Mouse (Mus musculus): Measurements from ENCODE around the gene March7. TPM values are rescaled to one million over a fixed set of nuclear protein-coding genes. Genes with fewer than 3 reads are reported as not detected.

March7 gene
- total RNA-seq (2021), result 10 to 100 TPM; 85.0 to 86.8 TPM

- intact Hi-C loops (cut with DNase I), result no loop called here
- peak; percentile 92 for DNase-seq
These were observed at the start of gene March7, which contains the start of gene Baz2b for GRCm38 (mm10) chr2:60209703-60210651. TSS of gene March7 (plus strand) at chr2:60209887. TSS of gene Baz2b (minus strand) at chr2:60209839.

- DNase-seq, result no peak
- intact Hi-C loops (cut with DNase I), result no loop called here
These were observed 45.9 kb upstream of the March7 start for GRCm38 (mm10) chr2:60163744-60164143.

GRCm38 (mm10) chr2:60165679-60166078 lies 44.0 kb upstream of the March7 start:
- no peak for DNase-seq
- intact Hi-C loops (cut with DNase I), result no loop called here

- intact Hi-C loops (cut with DNase I), result no loop called here
- DNase-seq, result no peak
These were observed 42.8 kb upstream of the March7 start for GRCm38 (mm10) chr2:60166878-60167277.

GRCm38 (mm10) chr2:60171786-60172530 lies 37.7 kb upstream of the March7 start:
- intact Hi-C loops (cut with DNase I), result no loop called here
- peak; percentile 34 for DNase-seq

- no peak for DNase-seq
- intact Hi-C loops (cut with DNase I), result no loop called here
These were observed 37.2 kb upstream of the March7 start for GRCm38 (mm10) chr2:60172531-60172914.

GRCm38 (mm10) chr2:60173190-60173589 lies 36.5 kb upstream of the March7 start:
- intact Hi-C loops (cut with DNase I), result no loop called here
- DNase-seq, result no peak

GRCm38 (mm10) chr2:60173595-60173994 lies 36.1 kb upstream of the March7 start:
- intact Hi-C loops (cut with DNase I), result no loop called here
- DNase-seq, result no peak

- no peak for DNase-seq
- intact Hi-C loops (cut with DNase I), result no loop called here
These were observed 34.6 kb upstream of the March7 start for GRCm38 (mm10) chr2:60175078-60175477.

- intact Hi-C loops (cut with DNase I), result no loop called here
- no peak for DNase-seq
These were observed 33.6 kb upstream of the March7 start for GRCm38 (mm10) chr2:60176087-60176486.

- no peak for DNase-seq
- intact Hi-C loops (cut with DNase I), result no loop called here
These were observed 32.2 kb upstream of the March7 start for GRCm38 (mm10) chr2:60177490-60177889.

- intact Hi-C loops (cut with DNase I), result no loop called here
- no peak for DNase-seq
These were observed 28.0 kb upstream of the March7 start for GRCm38 (mm10) chr2:60181696-60182095.

- intact Hi-C loops (cut with DNase I), result no loop called here
These were observed 12.8 kb upstream of the March7 start for GRCm38 (mm10) chr2:60196841-60197240.

GRCm38 (mm10) chr2:60200051-60200562 lies 9.6 kb upstream of the March7 start:
- DNase-seq, result no peak
- intact Hi-C loops (cut with DNase I), result no loop called here

More at GRCm38 (mm10) chr2:60196841-60197240, 12.8 kb upstream of the March7 start:
- DNase-seq, result no peak

- intact Hi-C loops (cut with DNase I), result no loop called here
- DNase-seq, result peak; percentile 64
These were observed 9.0 kb upstream of the March7 start for GRCm38 (mm10) chr2:60200667-60201066.

GRCm38 (mm10) chr2:60202900-60203530 lies 6.7 kb upstream of the March7 start:
- DNase-seq, result no peak
- intact Hi-C loops (cut with DNase I), result no loop called here

- no peak for DNase-seq
- intact Hi-C loops (cut with DNase I), result no loop called here
These were observed 6.0 kb upstream of the March7 start for GRCm38 (mm10) chr2:60203733-60204132.

GRCm38 (mm10) chr2:60204162-60204561 lies 5.5 kb upstream of the March7 start:
- intact Hi-C loops (cut with DNase I), result no loop called here

GRCm38 (mm10) chr2:60205795-60206194 lies 3.9 kb upstream of the March7 start:
- no peak for DNase-seq
- intact Hi-C loops (cut with DNase I), result no loop called here

More at GRCm38 (mm10) chr2:60204162-60204561, 5.5 kb upstream of the March7 start:
- DNase-seq, result no peak

- intact Hi-C loops (cut with DNase I), result no loop called here
- peak; percentile 54 for DNase-seq
These were observed 520 bp upstream of the March7 start for GRCm38 (mm10) chr2:60209122-60209611.

GRCm38 (mm10) chr2:60210821-60211220 lies 1.1 kb downstream of the March7 start:
- no peak for DNase-seq
- intact Hi-C loops (cut with DNase I), result no loop called here
